Mouse (Mus musculus): ENCODE data around the gene Rtn2.

DNA sequence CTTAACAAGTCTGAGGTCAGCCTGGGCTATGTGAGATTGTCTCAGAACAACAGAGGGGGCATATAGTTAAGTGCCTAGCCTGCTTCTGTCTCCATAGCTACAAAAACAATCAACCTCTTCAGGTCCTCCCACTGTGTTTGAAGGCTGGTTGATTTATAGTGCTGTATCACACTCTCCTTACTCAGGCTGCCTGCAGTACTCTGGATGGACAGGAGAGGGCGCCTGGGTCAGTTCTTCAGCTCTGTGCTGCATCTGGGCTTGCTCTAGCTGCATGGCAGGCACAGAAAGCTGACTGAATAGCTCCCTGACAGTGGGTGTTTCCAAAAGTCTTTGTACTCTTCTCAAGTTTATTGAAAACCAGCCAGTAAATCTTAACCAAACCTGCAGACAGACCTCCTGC, 43.0 kb upstream of the Rtn2 start:
- TF ChIP-seq POLR2A (IDR thresholded peaks at IDR 0.05; ENCODE audit: borderline replicate concordance, extremely low read depth, low read depth, low read length) = no peak
- TF ChIP-seq CTCF (IDR thresholded peaks at IDR 0.05; ENCODE audit: insufficient read depth, low read length) = peak; percentile 98

Measured in lung, adult 2 months (tissue).